Comparison of ENCODE assay signal across 8 mouse cellular contexts in genomic region chr10:26373951-26374435, GRCm38 (mm10). TPM values are rescaled to one million over a fixed set of nuclear protein-coding genes. Genes with fewer than 3 reads are reported as not detected.
A peak's percentile ranks its signal among the peaks of the same experiment; 100 is the strongest.
DNase-seq lines count a peak whose midpoint lies in the region; ATAC-seq and TF ChIP-seq lines count a peak whose summit lies in the region.

No protein-coding gene starts in this region.

- TF ChIP-seq CTCF in layer of hippocampus, adult 2 months (conservative IDR thresholded peaks at IDR 0.05): no peak
- no peak for TF ChIP-seq CTCF in lung, postnatal 0 days (IDR thresholded peaks at IDR 0.05)

- intact Hi-C loops in heart, postnatal 14 days (cut with DNase I): loop anchor here (2.0 to 5.0 kb wide), 5 partner anchors 168 to 623 kb away; partner anchors contain the start of gene Arhgap18

- no peaks in the 10 kb centered on the region for H3K9me3 ChIP-seq in forebrain, embryonic 14.5 days (replicated peaks; ENCODE audit: control insufficient read depth, low read length)
- H3K9me3 ChIP-seq in lung, postnatal 0 days (ENCODE audit: low read length): no peaks in the 10 kb centered on the region

- peak; percentile 30 for ATAC-seq in forebrain, embryonic 14.5 days
- ATAC-seq in lung, postnatal 0 days: peak; percentile 65

- TF ChIP-seq EP300 in lung, postnatal 0 days (IDR thresholded peaks at IDR 0.05): no peak

- peak overlapping the region; percentile 49; the same call in 1 of the 2 replicates for H3K27ac ChIP-seq in brown adipose tissue, adult 24 weeks (replicated peaks; ENCODE audit: low read depth, low read length)
- peak overlapping the region; percentile 94 for H3K27ac ChIP-seq in forebrain, embryonic 14.5 days (ENCODE audit: low read depth, low read length)
- H3K27ac ChIP-seq in layer of hippocampus, adult 2 months: peak overlapping the region; percentile 79
- peak overlapping the region; percentile 95 for H3K27ac ChIP-seq in lung, postnatal 0 days (ENCODE audit: low read length)

- H3K36me3 ChIP-seq in forebrain, embryonic 14.5 days (ENCODE audit: control insufficient read depth, insufficient read depth, low read length): no peaks in the 10 kb centered on the region
- no peaks in the 10 kb centered on the region for H3K36me3 ChIP-seq in lung, postnatal 0 days (ENCODE audit: insufficient read depth, low read length)

- no peaks in the 10 kb centered on the region for H3K4me1 ChIP-seq in brown adipose tissue, adult 24 weeks (ENCODE audit: control insufficient read depth, insufficient read depth, insufficient read length, low read length)
- peaks cover 3% of the 10 kb centered on the region; the same call in 1 of the 2 replicates for H3K4me1 ChIP-seq in forebrain, embryonic 14.5 days (ENCODE audit: control insufficient read depth, insufficient read depth, low read length)
- H3K4me1 ChIP-seq in lung, postnatal 0 days (ENCODE audit: insufficient read depth, low read depth, low read length): 0 out of 2 replicates have a peak, but pooled peaks cover 3% of the 10 kb centered on the region

- peak overlapping the region; percentile 95 for H3K4me2 ChIP-seq in forebrain, embryonic 14.5 days (ENCODE audit: low read length)
- peak overlapping the region; percentile 81 for H3K4me2 ChIP-seq in lung, postnatal 0 days (replicated peaks; ENCODE audit: low read depth, low read length)

- H3K27me3 ChIP-seq in forebrain, embryonic 14.5 days (replicated peaks; ENCODE audit: control insufficient read depth, insufficient read depth, low read length): no peaks in the 10 kb centered on the region
- no peaks in the 10 kb centered on the region for H3K27me3 ChIP-seq in lung, postnatal 0 days (replicated peaks; ENCODE audit: insufficient read depth, low read length)

- peak; percentile 72 for DNase-seq in CD4-positive, CD25-positive, alpha-beta regulatory T cell, adult 2 months (ENCODE audit: low read depth, low spot score)
- DNase-seq in forebrain, embryonic 14.5 days (ENCODE audit: low spot score): peak; percentile 63
- peak; percentile 74 to 84 for DNase-seq in heart, postnatal 14 days
- DNase-seq in layer of hippocampus, adult 2 months (ENCODE audit: low spot score in 2 of 2): peak in 1 of 2 experiments; percentile 35
- DNase-seq in lung, postnatal 0 days (ENCODE audit: low spot score): peak; percentile 76
- peak; percentile 67 for DNase-seq in retina, embryonic 14.5 days (ENCODE audit: low spot score)
- DNase-seq in thymus, postnatal 4 days: peak; percentile 83

- H3K9ac ChIP-seq in forebrain, embryonic 14.5 days (ENCODE audit: low read length): peak overlapping the region; percentile 92
- H3K9ac ChIP-seq in lung, postnatal 0 days (replicated peaks; ENCODE audit: low read depth): peak overlapping the region; percentile 92

- H3K4me3 ChIP-seq in brown adipose tissue, adult 24 weeks (ENCODE audit: insufficient read depth, low read depth, low read length): peak overlapping the region; percentile 99
- peak overlapping the region; percentile 80 for H3K4me3 ChIP-seq in forebrain, embryonic 14.5 days (ENCODE audit: low read depth, low read length)
- peak overlapping the region; percentile 78 for H3K4me3 ChIP-seq in layer of hippocampus, adult 2 months
- H3K4me3 ChIP-seq in lung, postnatal 0 days (ENCODE audit: low read depth, low read length): peak overlapping the region; percentile 73

- WGBS in forebrain, embryonic 14.5 days: 1% methylated on average over 71 of the region's 71 CpGs
- under 1% methylated on average over 59 of the region's 71 CpGs for WGBS in lung, postnatal 0 days

RNA-seq across cellular contexts. Expression of gene L3mbtl3, which starts 1.8 kb away (rescaled TPM):
- polyA plus RNA-seq in brown adipose tissue, adult 24 weeks (2012; ENCODE audit: insufficient read depth, insufficient read length, missing spikeins): 5.2 TPM in 2 replicates
- polyA plus RNA-seq in forebrain, embryonic 14.5 days (2014; fragmentation: Nextera tagmentation; extraction: Ambion mirVana): 18.0 and 24.5 TPM in 2 replicates
- 10 to 100 TPM; 10.1 to 10.9 TPM for total RNA-seq in heart, postnatal 14 days (2021)
- total RNA-seq in layer of hippocampus, adult 2 months (2021): 10 to 100 TPM; 18.3 to 19.0 TPM
- polyA plus RNA-seq in lung, postnatal 0 days (2015; fragmentation: Nextera tagmentation; extraction: Ambion mirVana): 11.4 and 12.1 TPM in 2 replicates
